Mouse (Mus musculus) thymus, postnatal 25 days (tissue): ENCODE measurements around the gene Pdcd4.
A peak's percentile ranks its signal among the peaks of the same experiment; 100 is the strongest.

Experiments
- DNase-seq: peaks from one replicate; pipeline ENCODE4 v3.0.0; 2022

Pdcd4 gene

DNA sequence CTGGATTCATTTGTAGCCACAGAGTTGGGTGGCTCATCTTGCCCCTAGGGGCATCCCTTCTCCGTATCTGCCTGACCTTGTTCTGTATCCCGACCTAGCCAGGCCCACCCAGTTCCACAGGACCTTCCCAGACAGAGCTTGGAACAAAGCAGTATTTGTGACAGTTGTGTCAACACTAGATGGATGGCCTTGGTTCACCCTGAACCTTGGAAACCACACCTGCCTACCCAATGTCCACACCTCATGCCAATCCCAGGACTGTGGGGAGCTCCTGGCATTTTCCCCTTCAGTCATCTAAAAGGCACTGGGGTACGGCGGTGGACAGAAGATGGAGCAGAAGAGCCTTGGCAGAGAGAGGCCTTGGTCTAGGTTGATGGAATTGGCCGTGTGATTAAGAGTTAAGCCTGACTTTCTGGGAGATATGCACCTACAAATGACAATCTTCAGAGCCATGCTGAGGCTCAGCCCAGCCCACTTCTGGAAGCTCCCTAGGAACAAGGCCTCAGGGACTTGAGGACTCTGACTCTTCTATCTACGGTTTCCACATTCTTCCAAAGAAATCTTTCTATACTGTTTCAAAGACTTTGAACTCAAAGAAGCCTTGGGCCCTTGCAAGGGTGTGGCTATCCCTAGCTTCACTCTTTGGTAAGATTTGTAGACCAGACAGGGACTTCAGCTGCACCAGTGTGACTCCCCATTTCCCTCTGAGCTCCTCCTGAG lies 18.9 kb upstream of the Pdcd4 start:
- DNase-seq: no peak

DNA sequence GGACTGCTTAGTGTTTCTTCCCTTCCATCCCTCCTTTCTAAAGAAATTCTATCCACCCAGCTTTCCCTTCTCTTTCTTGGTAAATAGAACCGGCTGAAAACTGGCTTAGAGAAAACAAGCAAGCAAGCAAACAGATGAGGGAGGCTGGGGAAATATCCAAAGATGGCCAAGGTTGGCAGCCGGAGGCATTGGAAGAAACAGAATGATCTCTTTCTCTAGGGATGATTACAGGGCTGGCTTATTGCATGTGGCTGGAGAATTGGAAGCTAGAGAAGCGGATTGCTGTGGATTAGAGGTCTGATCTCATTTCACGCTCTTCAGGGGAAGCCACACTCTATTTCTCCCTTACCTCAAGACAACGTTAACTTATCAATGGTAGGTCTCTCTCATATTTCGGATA lies 16.8 kb upstream of the Pdcd4 start:
- DNase-seq: no peak

DNA sequence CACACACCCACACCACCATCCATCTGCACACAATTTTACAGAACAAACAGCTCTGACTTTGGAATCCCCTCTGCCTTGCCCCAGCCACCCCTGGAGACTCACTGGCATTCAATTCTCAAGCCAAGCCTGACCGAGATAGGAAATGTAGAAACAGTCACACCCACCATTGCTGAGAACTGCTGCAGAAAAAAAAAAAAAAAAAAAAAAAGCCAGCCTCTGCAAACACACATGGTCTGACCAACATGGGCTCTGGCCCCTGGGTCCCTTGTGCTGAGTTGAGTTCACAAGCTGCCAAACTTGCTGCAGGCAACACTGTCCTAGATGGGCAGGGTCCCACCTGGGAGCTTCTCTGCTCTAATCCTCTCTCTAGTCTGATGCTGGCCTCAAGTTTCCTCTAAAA lies 14.3 kb upstream of the Pdcd4 start:
- DNase-seq: no peak

GRCm38 (mm10) chr19:53880460-53880859 lies 11.6 kb upstream of the Pdcd4 start:
- DNase-seq: no peak

DNA sequence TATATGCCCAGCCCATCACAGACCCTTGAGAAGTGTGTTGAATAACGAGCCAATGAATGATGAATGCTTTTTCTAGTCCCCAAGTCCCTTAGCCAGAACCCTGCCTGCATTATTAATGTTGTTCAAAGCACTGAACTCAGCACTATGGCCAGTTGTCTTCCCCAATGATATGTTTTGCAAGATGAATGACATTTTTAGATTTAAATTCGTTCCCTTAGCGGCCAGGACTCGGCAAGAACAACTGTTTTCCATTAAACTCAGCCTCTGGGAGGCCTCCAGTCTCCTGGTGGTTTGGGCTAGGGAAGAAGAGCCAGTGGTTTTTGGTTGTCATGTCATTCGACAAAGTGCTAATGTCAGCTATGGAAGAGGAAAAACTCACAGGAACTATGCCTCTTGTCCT lies 10.2 kb upstream of the Pdcd4 start:
- DNase-seq: no peak

DNA sequence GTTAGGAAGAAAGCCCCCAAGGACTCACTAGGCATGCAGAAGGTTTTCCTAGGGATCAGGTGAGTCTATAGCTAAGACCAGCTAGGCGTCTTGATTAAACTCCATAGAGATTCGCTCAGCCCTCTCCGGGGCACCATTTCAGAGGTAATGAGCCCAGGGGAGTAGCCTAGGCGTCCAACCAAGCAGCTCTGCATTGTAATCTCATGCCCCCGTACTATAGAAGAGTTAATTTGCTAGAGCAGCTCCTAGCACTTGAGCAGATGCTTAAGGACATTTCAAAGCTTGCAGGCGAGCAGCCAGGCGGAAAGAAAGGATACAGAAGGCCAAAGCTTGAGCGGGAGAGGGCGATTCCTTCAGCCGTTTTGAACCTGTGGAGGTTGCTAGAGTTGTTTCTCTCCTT lies 6.6 kb upstream of the Pdcd4 start:
- no peak for DNase-seq

- DNase-seq: peak; percentile 70
Observed at GRCm38 (mm10) chr19:53886576-53887370, 5.3 kb upstream of the Pdcd4 start.

DNA sequence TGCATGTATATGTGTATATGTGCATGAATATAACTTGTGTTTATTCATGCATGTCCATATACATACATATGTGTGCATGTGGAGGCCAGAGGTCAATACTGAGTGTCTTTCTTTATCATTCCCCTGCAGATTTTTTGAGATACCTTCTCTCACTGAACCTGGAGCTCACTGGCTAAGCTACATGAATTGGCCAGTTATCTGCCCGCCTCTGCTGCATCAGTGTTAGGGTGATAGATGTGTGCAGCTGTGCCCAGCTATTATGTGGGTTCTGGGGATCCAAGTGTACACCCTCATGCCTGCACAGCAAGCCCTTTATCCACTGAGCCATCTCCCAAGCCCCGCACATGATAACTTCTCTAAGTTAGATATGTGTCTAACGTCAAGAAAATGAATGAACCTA lies 4.2 kb upstream of the Pdcd4 start:
- DNase-seq: peak; percentile 36

DNA sequence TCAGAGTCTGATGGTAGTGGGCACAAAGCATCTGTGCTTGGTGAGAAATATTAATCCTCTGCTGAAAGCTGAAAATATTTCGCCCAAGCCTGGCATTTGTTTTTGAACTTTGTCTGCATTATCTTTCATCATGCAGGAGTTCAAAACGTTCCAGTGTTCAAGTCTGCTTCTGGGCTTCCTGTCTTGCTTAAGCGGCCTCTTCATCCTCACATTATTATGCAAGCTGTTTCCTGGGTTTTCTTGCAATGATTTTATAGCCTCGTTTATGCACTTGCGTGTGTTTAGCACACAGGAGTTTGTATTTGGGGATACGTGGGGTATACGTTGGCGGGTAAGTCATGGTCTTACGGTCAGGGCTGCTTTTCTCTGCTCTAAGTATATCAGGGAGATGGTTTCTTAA lies 3.7 kb upstream of the Pdcd4 start:
- DNase-seq: peak; percentile 41

- DNase-seq: peak; percentile 60
Observed at GRCm38 (mm10) chr19:53889555-53889954, 2.5 kb upstream of the Pdcd4 start.

DNA sequence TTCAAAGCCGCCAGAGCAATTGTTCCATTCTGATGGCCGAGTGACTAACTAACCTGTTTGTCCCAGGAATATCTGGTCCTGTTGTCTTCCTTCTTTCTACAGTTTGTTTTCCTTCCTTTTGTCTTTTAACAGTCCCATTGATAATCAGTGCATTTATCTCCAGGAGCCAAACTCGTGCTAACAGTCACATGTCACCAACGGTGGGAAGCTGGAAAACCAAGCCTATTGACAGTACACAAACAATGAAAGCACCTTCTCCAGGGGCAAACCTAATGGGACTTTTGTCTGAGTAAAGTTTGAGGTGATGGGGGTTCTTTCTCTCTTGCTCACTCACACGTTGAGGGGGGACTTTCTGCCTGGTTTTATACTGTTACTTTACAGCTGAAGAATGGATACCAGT lies 1.8 kb upstream of the Pdcd4 start:
- DNase-seq: no peak

DNA sequence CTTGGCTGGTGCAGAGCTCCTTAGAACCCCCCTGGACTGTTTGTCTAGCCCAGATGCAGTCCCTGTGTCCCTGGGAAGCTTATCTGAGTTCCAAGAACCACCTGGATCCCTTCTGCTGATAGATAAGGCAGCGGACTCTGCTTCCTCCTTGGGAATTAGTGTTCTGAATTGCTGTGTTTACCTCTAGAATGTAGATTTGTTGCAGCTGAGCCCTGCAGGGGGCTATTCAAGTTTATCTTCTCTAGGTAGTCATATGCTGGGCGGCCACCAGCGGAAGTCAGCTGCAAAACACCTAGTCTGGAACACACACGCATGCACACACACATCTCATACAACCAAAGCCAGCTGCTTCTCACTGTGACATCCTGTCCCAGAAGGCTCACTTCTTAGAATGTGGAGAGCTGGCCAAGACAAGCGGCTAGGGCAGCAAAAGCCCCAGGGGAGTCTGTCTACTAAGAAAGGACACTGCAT lies 1.2 kb upstream of the Pdcd4 start:
- DNase-seq: peak; percentile 84

- peak; percentile 34 for DNase-seq
Observed at GRCm38 (mm10) chr19:53891569-53891968, 462 bp upstream of the Pdcd4 start.

DNA sequence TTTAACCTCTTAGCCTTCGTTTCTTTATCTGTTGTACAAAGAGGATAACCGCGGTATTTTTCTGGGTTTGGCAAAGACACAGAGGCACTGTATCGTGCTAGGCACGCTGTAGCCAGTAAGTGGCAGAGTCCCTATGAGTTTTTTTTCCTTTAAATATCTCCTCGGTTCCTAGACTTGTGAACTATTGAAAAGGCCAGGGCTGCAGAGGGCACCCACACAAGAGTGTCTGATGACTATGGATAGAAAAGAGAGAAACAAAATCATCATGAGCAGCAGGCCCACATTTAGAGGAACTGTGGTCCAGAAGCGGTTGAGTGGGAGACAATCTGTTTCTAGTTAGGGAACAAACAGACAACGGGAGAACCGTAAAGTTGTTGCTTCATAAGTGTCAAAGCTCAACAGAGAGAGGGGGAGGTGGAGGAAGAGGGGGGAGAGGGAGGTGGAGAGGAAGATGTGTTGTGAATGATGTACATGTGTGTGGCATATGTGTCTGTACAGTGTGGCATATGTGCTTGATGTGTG lies 868 bp downstream of the Pdcd4 start:
- peak; percentile 44 for DNase-seq

- peak; percentile 80 for DNase-seq
Observed at GRCm38 (mm10) chr19:53893711-53894171, 1.7 kb downstream of the Pdcd4 start.

DNA sequence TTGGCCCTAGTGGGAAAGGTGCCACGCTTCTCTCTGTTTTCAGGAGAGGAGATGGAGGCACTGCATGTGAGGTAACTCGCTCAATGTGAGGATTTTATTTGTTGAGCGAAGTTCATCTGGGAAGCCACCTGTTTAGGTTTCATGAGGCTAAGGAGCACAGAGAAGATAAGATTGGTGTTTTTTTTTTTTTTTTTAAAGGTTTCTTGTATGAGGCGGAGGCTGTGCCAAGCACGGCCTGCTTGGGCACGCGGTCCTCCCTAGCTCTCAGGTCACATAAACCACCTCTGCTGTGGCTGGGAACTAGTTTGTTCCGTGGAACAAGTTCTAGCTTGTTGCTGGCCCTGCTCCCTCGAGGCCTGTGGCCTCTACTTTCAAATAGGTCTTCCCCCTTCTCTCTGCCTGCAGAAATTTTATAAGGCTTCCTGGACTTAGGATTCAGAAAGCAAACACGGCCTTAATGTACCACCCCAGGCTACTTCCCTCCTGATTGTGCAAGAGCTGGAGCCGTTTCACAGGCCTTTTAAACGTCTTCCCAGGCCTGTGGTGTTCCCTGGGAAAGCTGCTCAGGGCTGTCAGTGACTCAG lies 2.6 kb downstream of the Pdcd4 start:
- DNase-seq: peak; percentile 35

- no peak for DNase-seq
Observed at GRCm38 (mm10) chr19:53898046-53898445, 6.0 kb downstream of the Pdcd4 start.

DNA sequence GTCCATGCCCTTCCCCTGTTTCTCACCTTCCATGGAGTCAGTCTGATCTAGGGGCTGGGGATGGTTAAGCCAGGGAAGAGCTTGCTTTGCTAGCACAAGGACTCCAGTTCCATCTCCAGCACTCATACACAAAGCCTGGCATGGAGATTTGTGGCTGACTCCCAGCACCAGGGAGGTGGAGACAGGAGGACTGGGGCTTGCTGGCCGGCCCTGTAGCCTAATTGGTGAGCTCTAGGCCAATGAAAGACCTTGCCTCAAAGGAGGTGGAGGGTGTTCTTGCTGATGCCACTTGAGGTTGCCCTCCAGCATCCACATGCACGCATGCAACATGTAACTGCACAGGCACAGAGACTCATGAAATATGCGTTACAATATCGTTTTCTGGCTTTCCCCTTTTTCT lies 6.5 kb downstream of the Pdcd4 start:
- no peak for DNase-seq

- peak; percentile 22 for DNase-seq
Observed at GRCm38 (mm10) chr19:53898970-53899900, 7.2 kb downstream of the Pdcd4 start.

GRCm38 (mm10) chr19:53899941-53900610 lies 8.0 kb downstream of the Pdcd4 start:
- DNase-seq: peak; percentile 50

GRCm38 (mm10) chr19:53901931-53902738 lies 10.1 kb downstream of the Pdcd4 start:
- DNase-seq: peak; percentile 61
